In genomic region chr4:97648436-97648707, GRCm38 (mm10) we compare ENCODE assay signal across 15 mouse cellular contexts.
DNase-seq lines count a peak whose midpoint lies in the region; ATAC-seq lines count a peak whose summit lies in the region.
"Had no signal": no experiment of that assay in that cellular context is flagged by ENCODE, and none has a peak within 500 bp of the region (broad histone marks: within the 10 kb centered on the region; RNA-seq: fewer than 3 reads in every experiment).

No protein-coding gene starts in this region.

- peak overlapping the region; percentile 41; the same call in 1 of the 2 replicates for H3K4me2 ChIP-seq in embryonic facial prominence, embryonic 13.5 days
- H3K4me2 ChIP-seq in forebrain, embryonic 15.5 days (replicated peaks), result peak overlapping the region; percentile 18; the same call in 1 of the 2 replicates
- no peak overlapping the region; the same call in 1 of the 2 replicates for H3K4me2 ChIP-seq in hindbrain, embryonic 16.5 days (ENCODE audit: low read length)
- no peak overlapping the region for H3K4me2 ChIP-seq in neural tube, embryonic 14.5 days (ENCODE audit: low read depth, low read length)
- H3K4me2 ChIP-seq: liver, embryonic 11.5 days had no signal

- no peaks in the 10 kb centered on the region for H3K36me3 ChIP-seq in embryonic facial prominence, embryonic 13.5 days
- H3K36me3 ChIP-seq in forebrain, embryonic 15.5 days, result no peaks in the 10 kb centered on the region
- H3K36me3 ChIP-seq in hindbrain, embryonic 16.5 days (ENCODE audit: control insufficient read depth, insufficient read depth, low read length), result no peaks in the 10 kb centered on the region
- no peaks in the 10 kb centered on the region for H3K36me3 ChIP-seq in neural tube, embryonic 14.5 days (ENCODE audit: control insufficient read depth, insufficient read depth, low read length)
- H3K36me3 ChIP-seq in heart, embryonic 10.5 days, result no peaks in the 10 kb centered on the region

- peaks cover 4% of the 10 kb centered on the region; the same call in 1 of the 2 replicates for H3K27me3 ChIP-seq in embryonic facial prominence, embryonic 13.5 days
- H3K27me3 ChIP-seq in forebrain, embryonic 15.5 days, result no peaks in the 10 kb centered on the region
- no peaks in the 10 kb centered on the region for H3K27me3 ChIP-seq in hindbrain, embryonic 16.5 days (replicated peaks; ENCODE audit: control insufficient read depth, insufficient read depth, low read length)
- no peaks in the 10 kb centered on the region for H3K27me3 ChIP-seq in neural tube, embryonic 14.5 days (ENCODE audit: control insufficient read depth, insufficient read depth, low read length)
- H3K27me3 ChIP-seq in heart, embryonic 10.5 days (ENCODE audit: insufficient read depth, poor library complexity, severe bottlenecking), result no peaks in the 10 kb centered on the region
- H3K27me3 ChIP-seq: CH12.LX, Patski had no signal

- H3K9me3 ChIP-seq in embryonic facial prominence, embryonic 13.5 days, result no peaks in the 10 kb centered on the region
- H3K9me3 ChIP-seq in forebrain, embryonic 15.5 days, result no peaks in the 10 kb centered on the region
- no peaks in the 10 kb centered on the region for H3K9me3 ChIP-seq in hindbrain, embryonic 16.5 days (ENCODE audit: control insufficient read depth, low read length)
- no peaks in the 10 kb centered on the region for H3K9me3 ChIP-seq in neural tube, embryonic 14.5 days (ENCODE audit: control insufficient read depth, low read length)
- no peaks in the 10 kb centered on the region for H3K9me3 ChIP-seq in heart, embryonic 10.5 days

- 24% methylated on average over 2 of the region's 2 CpGs for WGBS in embryonic facial prominence, embryonic 13.5 days
- 18% methylated on average over 2 of the region's 2 CpGs for WGBS in forebrain, embryonic 15.5 days
- 26% methylated on average over 2 of the region's 2 CpGs for WGBS in hindbrain, embryonic 16.5 days
- 33% methylated on average over 2 of the region's 2 CpGs for WGBS in neural tube, embryonic 14.5 days
- 84% methylated on average over 2 of the region's 2 CpGs for WGBS in heart, embryonic 10.5 days

- DNase-seq in adrenal gland, postnatal 10 days, result no peak
- DNase-seq in adrenal gland, adult 18-20 months (ENCODE audit: low spot score in 2 of 2), result no peak
- no peak for DNase-seq in heart, embryonic 10.5 days (ENCODE audit: low spot score)
- DNase-seq: gastrocnemius, postnatal 25 days; kidney, postnatal 25 days; lung, postnatal 10 days; thymus, postnatal 4 days had no signal

- H3K4me3 ChIP-seq in embryonic facial prominence, embryonic 13.5 days, result no peak overlapping the region
- H3K4me3 ChIP-seq in forebrain, embryonic 15.5 days, result no peak overlapping the region
- no peak overlapping the region for H3K4me3 ChIP-seq in hindbrain, embryonic 16.5 days (ENCODE audit: low read length)
- H3K4me3 ChIP-seq in neural tube, embryonic 14.5 days (ENCODE audit: low read depth, low read length), result no peak overlapping the region
- H3K4me3 ChIP-seq in heart, embryonic 10.5 days, result no peak overlapping the region

- no peak overlapping the region for H3K9ac ChIP-seq in embryonic facial prominence, embryonic 13.5 days
- H3K9ac ChIP-seq in forebrain, embryonic 15.5 days (replicated peaks), result no peak overlapping the region
- no peak overlapping the region for H3K9ac ChIP-seq in hindbrain, embryonic 16.5 days (ENCODE audit: low read depth, low read length)
- no peak overlapping the region for H3K9ac ChIP-seq in neural tube, embryonic 14.5 days (replicated peaks; ENCODE audit: low read depth, low read length)

- peak; percentile 50; the same call in 1 of the 2 replicates for ATAC-seq in embryonic facial prominence, embryonic 13.5 days (ENCODE audit: insufficient number of reproducible peaks, insufficient read depth, low FRiP score, low TSS enrichment, low read depth)
- ATAC-seq in forebrain, embryonic 15.5 days (replicated peaks), result no peak
- ATAC-seq in hindbrain, embryonic 16.5 days, result no peak
- no peak for ATAC-seq in neural tube, embryonic 14.5 days (ENCODE audit: low read depth)
- ATAC-seq: intestine, postnatal 0 days; Patski had no signal

- peak overlapping the region; percentile 87 for H3K27ac ChIP-seq in embryonic facial prominence, embryonic 13.5 days
- peak overlapping the region; percentile 89 for H3K27ac ChIP-seq in forebrain, embryonic 15.5 days (replicated peaks)
- H3K27ac ChIP-seq in hindbrain, embryonic 16.5 days (ENCODE audit: low read depth, low read length), result peak overlapping the region; percentile 80
- H3K27ac ChIP-seq in neural tube, embryonic 14.5 days (ENCODE audit: low read depth, low read length), result peak overlapping the region; percentile 58; the same call in 1 of the 2 replicates
- H3K27ac ChIP-seq in heart, embryonic 10.5 days, result no peak overlapping the region

- H3K4me1 ChIP-seq in embryonic facial prominence, embryonic 13.5 days, result peaks cover 34% of the 10 kb centered on the region
- H3K4me1 ChIP-seq in forebrain, embryonic 15.5 days, result peaks cover 30% of the 10 kb centered on the region
- H3K4me1 ChIP-seq in hindbrain, embryonic 16.5 days (ENCODE audit: control insufficient read depth, insufficient read depth, low read depth, low read length), result peaks cover 28% of the 10 kb centered on the region
- H3K4me1 ChIP-seq in neural tube, embryonic 14.5 days (ENCODE audit: control insufficient read depth, insufficient read depth, low read length), result peaks cover 6% of the 10 kb centered on the region; the same call in 1 of the 2 replicates
- peaks cover 13% of the 10 kb centered on the region for H3K4me1 ChIP-seq in heart, embryonic 10.5 days

Comparison
In these comparisons a context has a peak if more than half of its experiments do, and no peak if none do; other contexts are left out.
1. H3K4me2 ChIP-seq: peak in embryonic facial prominence, embryonic 13.5 days (single experiment) and forebrain, embryonic 15.5 days (single experiment); none in hindbrain, embryonic 16.5 days (single experiment) and neural tube, embryonic 14.5 days (single experiment).